Comparison of ENCODE assay signal across 9 mouse cellular contexts in genomic region chr7:128554502-128554901, GRCm38 (mm10). TPM values are rescaled to one million over a fixed set of nuclear protein-coding genes. Genes with fewer than 3 reads are reported as not detected.
A peak's percentile ranks its signal among the peaks of the same experiment; 100 is the strongest.
DNase-seq lines count a peak whose midpoint lies in the region; ATAC-seq and TF ChIP-seq lines count a peak whose summit lies in the region.
"Had no signal": no experiment of that assay in that cellular context is flagged by ENCODE, and none has a peak within 500 bp of the region (broad histone marks: within the 10 kb centered on the region; RNA-seq: fewer than 3 reads in every experiment).

No protein-coding gene starts in this region.

- H3K79me2 ChIP-seq in C2C12 (ENCODE audit: control insufficient read depth, insufficient read depth): no peaks in the 10 kb centered on the region

- H3K27ac ChIP-seq in kidney, postnatal 0 days: no peak overlapping the region
- H3K27ac ChIP-seq in kidney, embryonic 14.5 days (ENCODE audit: low read depth, low read length): no peak overlapping the region

- no peak overlapping the region for H3ac ChIP-seq in C2C12 (ENCODE audit: control insufficient read depth, insufficient read length, low read depth)

- no peaks in the 10 kb centered on the region for H3K27me3 ChIP-seq in kidney, postnatal 0 days (ENCODE audit: insufficient read depth, low read length)
- no peaks in the 10 kb centered on the region for H3K27me3 ChIP-seq in kidney, embryonic 14.5 days (ENCODE audit: control insufficient read depth, insufficient read depth, low read length)
- no peaks in the 10 kb centered on the region for H3K27me3 ChIP-seq in C2C12 (ENCODE audit: control insufficient read depth, insufficient read depth, insufficient read length)

- H3K4me3 ChIP-seq in kidney, postnatal 0 days (replicated peaks; ENCODE audit: low read depth, low read length): no peak overlapping the region
- H3K4me3 ChIP-seq in kidney, embryonic 14.5 days (ENCODE audit: low read length): no peak overlapping the region
- no peak overlapping the region for H3K4me3 ChIP-seq in C2C12 (ENCODE audit: insufficient read depth, poor library complexity, severe bottlenecking)

- no peaks in the 10 kb centered on the region for H3K9me3 ChIP-seq in kidney, postnatal 0 days (replicated peaks; ENCODE audit: low read length)
- no peaks in the 10 kb centered on the region for H3K9me3 ChIP-seq in kidney, embryonic 14.5 days (ENCODE audit: control insufficient read depth, low read length)

- TF ChIP-seq CTCF in kidney, postnatal 0 days (IDR thresholded peaks at IDR 0.05; ENCODE audit: low read depth): no peak
- no peak for TF ChIP-seq CTCF in C2C12 (IDR thresholded peaks at IDR 0.05; ENCODE audit: control insufficient read depth, insufficient read depth, insufficient read length)

- 56% methylated on average over 6 of the region's 6 CpGs for WGBS in kidney, postnatal 0 days
- WGBS in kidney, embryonic 14.5 days: 66% methylated on average over 6 of the region's 6 CpGs

- H3K36me3 ChIP-seq in kidney, postnatal 0 days (ENCODE audit: insufficient read depth, low read length): no peaks in the 10 kb centered on the region
- H3K36me3 ChIP-seq in kidney, embryonic 14.5 days (ENCODE audit: control insufficient read depth, insufficient read depth, low read length): no peaks in the 10 kb centered on the region
- H3K36me3 ChIP-seq in C2C12 (ENCODE audit: control insufficient read depth, insufficient read depth): no peaks in the 10 kb centered on the region

- H3K4me1 ChIP-seq in kidney, postnatal 0 days (replicated peaks; ENCODE audit: insufficient read depth, low read length): no peaks in the 10 kb centered on the region
- H3K4me1 ChIP-seq in kidney, embryonic 14.5 days (ENCODE audit: control insufficient read depth, insufficient read depth, low read length): no peaks in the 10 kb centered on the region

- H3K4me2 ChIP-seq in kidney, postnatal 0 days (ENCODE audit: low read length): no peak overlapping the region
- H3K4me2 ChIP-seq in kidney, embryonic 14.5 days (replicated peaks; ENCODE audit: low read depth, low read length): no peak overlapping the region

- no peaks in the 10 kb centered on the region for H3K79me3 ChIP-seq in C2C12 (ENCODE audit: low read depth)

- H3K9ac ChIP-seq in kidney, postnatal 0 days (ENCODE audit: low read depth, low read length): no peak overlapping the region
- H3K9ac ChIP-seq in kidney, embryonic 14.5 days (ENCODE audit: low read depth, low read length): no peak overlapping the region

- no peak; the same call in 1 of the 2 replicates for ATAC-seq in kidney, postnatal 0 days (replicated peaks; ENCODE audit: low FRiP score, low read depth)
- ATAC-seq in kidney, embryonic 14.5 days (ENCODE audit: low FRiP score, low TSS enrichment): no peak
- ATAC-seq in megakaryocyte progenitor cell, adult 5-6 weeks (replicated peaks; ENCODE audit: poor library complexity): peak; percentile 42; the same call in 1 of the 2 replicates
- ATAC-seq: forebrain, embryonic 16.5 days had no signal

- DNase-seq in kidney, postnatal 0 days (ENCODE audit: low spot score): peak; percentile 34
- peak; percentile 75 for DNase-seq in Muller cell, postnatal 12 days (ENCODE audit: inconsistent ontology term)
- no peak for DNase-seq in cerebellum, adult 9-10 months
- DNase-seq in testis, postnatal 14 days (ENCODE audit: low spot score): no peak
- DNase-seq: thymus, adult 2 months had no signal

TF ChIP-seq in C2C12, 6 proteins besides CTCF, POLR2A, EP300 and RAD21:
- no peak for TF ChIP-seq MYOG (IDR thresholded peaks at IDR 0.05; ENCODE audit: control insufficient read depth, extremely low read depth, insufficient read length)
- TF ChIP-seq CEBPB (IDR thresholded peaks at IDR 0.05; ENCODE audit: low read depth): no peak
- no peak for TF ChIP-seq USF1 (IDR thresholded peaks at IDR 0.05; ENCODE audit: low read depth)
- TF ChIP-seq FOSL1 (IDR thresholded peaks at IDR 0.05; ENCODE audit: insufficient read depth, low read length, poor library complexity, severe bottlenecking): peak; percentile 97
- peak; percentile 65 for TF ChIP-seq MAX (IDR thresholded peaks at IDR 0.05)
- TF ChIP-seq MYOD1 (IDR thresholded peaks at IDR 0.05; ENCODE audit: control insufficient read depth, insufficient read length, low read depth): peak; percentile 85

RNA-seq across cellular contexts. Expression of gene Bag3, which starts 31.1 kb away (rescaled TPM):
- 15.0 and 15.1 TPM in 2 replicates for polyA plus RNA-seq in kidney, postnatal 0 days (2015; fragmentation: Nextera tagmentation; extraction: Ambion mirVana)
- 10.4 and 11.5 TPM in 2 replicates for polyA plus RNA-seq in kidney, embryonic 14.5 days (2014; fragmentation: Nextera tagmentation; extraction: Ambion mirVana)
- 78.2 TPM for polyA plus RNA-seq in C2C12 (2012; fragmentation: generic; extraction: Trizol)
- 6.8 and 8.5 TPM in 2 replicates for total RNA-seq in megakaryocyte progenitor cell, adult 5-6 weeks (2015)
- 6.2 and 6.4 TPM in 2 replicates for total RNA-seq in megakaryocyte progenitor cell, adult 5-6 weeks (2017)

RNA-seq across cellular contexts. Expression of gene Inpp5f, which starts 56.6 kb away (rescaled TPM):
- 22.0 and 23.8 TPM in 2 replicates for polyA plus RNA-seq in kidney, postnatal 0 days (2015; fragmentation: Nextera tagmentation; extraction: Ambion mirVana)
- polyA plus RNA-seq in kidney, embryonic 14.5 days (2014; fragmentation: Nextera tagmentation; extraction: Ambion mirVana): 21.6 and 36.5 TPM in 2 replicates
- 6.1 TPM for polyA plus RNA-seq in C2C12 (2012; fragmentation: generic; extraction: Trizol)
- 8.4 and 8.8 TPM in 2 replicates for total RNA-seq in megakaryocyte progenitor cell, adult 5-6 weeks (2015)
- total RNA-seq in megakaryocyte progenitor cell, adult 5-6 weeks (2017): 9.8 and 11.2 TPM in 2 replicates

Comparison
In these comparisons a context has a peak if more than half of its experiments do, and no peak if none do; other contexts are left out.
1. DNase-seq: peak in kidney, postnatal 0 days (single experiment) and Muller cell, postnatal 12 days (single experiment); none in cerebellum, adult 9-10 months (single experiment) and testis, postnatal 14 days (single experiment).